Mouse (Mus musculus) embryonic fibroblast, embryonic 13.5 days (primary cell): ENCODE measurements around the gene 4430402I18Rik.

Experiments used
- CTCF ChIP-seq: IDR thresholded peaks from 2 replicates; pipeline ENCODE4 v1.5.1; 2011; ENCODE audit warnings: mild to moderate bottlenecking, control low read depth, low read length, moderate library complexity, borderline replicate concordance; ENCODE audit not compliant: insufficient read depth
- POLR2A ChIP-seq: IDR thresholded peaks from 2 replicates; pipeline ENCODE4 v1.6.1; 2011; ENCODE audit warnings: low read depth, mild to moderate bottlenecking, control low read depth, low read length, moderate library complexity

DNA sequence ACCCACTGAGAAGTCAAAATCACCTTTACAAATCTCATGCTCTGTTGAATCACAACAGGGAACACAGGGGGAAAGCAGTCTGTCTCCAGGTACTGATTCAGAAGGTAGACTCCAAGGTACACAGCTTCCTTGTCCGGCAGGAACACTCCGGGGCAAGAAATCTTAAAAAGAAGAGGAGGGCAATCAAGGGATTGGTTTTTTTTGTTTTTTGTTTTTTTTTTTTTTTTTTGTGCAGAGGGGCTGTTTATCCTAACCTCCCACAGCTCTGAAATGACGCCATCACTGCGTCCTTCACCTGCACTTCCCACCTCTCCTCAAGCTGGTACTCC, 4.1 kb downstream of the 4430402I18Rik start:
- no peak for TF ChIP-seq CTCF
- no peak for TF ChIP-seq POLR2A
